Mouse (Mus musculus) spleen, adult 2 months (tissue): ENCODE results near the gene Dglucy.

ENCODE experiments used
- CTCF ChIP-seq: fragments of 200-500 bp; IDR thresholded peaks from 2 replicates; pipeline ENCODE4 v1.5.1; 2011; ENCODE audit warnings: mild to moderate bottlenecking, inconsistent platforms; ENCODE audit not compliant: insufficient read depth, insufficient read length, insufficient replicate concordance; ENCODE audit errors: extremely low read depth
- POLR2A ChIP-seq: fragments of 200-500 bp; IDR thresholded peaks from 2 replicates; pipeline ENCODE4 v1.6.1; 2011; ENCODE audit warnings: low read depth, low read length, inconsistent platforms

DNA sequence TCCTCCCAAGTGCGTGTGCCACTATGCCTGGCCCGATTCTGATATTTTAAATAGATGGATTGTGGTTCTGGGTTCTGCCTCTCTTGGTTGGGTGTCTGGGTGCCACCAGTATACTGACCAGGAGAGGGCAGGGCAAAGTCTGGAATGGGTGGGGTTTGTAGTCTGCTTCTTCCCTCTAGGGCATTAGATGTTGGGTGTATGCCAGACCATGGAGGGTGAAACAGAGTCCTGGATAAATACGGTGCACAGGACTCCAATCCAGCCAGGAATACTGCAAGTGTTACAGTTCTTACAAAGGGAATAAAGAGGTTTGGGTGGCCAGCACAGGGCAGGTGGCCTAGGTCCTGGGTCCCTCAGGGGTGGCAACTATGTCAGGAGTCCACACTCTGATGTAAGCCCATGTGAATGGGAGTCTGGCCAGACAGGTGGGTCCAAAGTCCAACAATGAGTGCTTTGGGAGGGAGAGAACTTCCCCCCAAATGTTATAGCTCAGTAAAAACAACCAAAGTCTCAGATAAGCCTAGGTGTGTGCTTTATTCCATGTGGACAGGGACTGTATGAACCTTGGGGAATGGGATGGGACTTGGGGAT, 84.1 kb downstream of the Dglucy start:
- TF ChIP-seq CTCF (no peak), POLR2A (no peak)
